Mouse (Mus musculus) ES-E14 (cell line): ENCODE measurements at regions not wholly inside any gene's neighbourhood (a gene's known extent, or its start where the extent isn't known, plus 50 kb on each side); places are given as distances from the start of the nearest gene placed in this dataset.

Experiments used
- HCFC1 ChIP-seq: IDR thresholded peaks from 2 replicates; pipeline ENCODE4 v1.6.1; 2012; ENCODE audit warnings: low read length, inconsistent platforms, borderline replicate concordance; ENCODE audit not compliant: insufficient read depth
- ZNF384 ChIP-seq: IDR thresholded peaks from 2 replicates; pipeline ENCODE4 v1.6.1; 2012; ENCODE audit warnings: low read depth, low read length, inconsistent platforms

DNA sequence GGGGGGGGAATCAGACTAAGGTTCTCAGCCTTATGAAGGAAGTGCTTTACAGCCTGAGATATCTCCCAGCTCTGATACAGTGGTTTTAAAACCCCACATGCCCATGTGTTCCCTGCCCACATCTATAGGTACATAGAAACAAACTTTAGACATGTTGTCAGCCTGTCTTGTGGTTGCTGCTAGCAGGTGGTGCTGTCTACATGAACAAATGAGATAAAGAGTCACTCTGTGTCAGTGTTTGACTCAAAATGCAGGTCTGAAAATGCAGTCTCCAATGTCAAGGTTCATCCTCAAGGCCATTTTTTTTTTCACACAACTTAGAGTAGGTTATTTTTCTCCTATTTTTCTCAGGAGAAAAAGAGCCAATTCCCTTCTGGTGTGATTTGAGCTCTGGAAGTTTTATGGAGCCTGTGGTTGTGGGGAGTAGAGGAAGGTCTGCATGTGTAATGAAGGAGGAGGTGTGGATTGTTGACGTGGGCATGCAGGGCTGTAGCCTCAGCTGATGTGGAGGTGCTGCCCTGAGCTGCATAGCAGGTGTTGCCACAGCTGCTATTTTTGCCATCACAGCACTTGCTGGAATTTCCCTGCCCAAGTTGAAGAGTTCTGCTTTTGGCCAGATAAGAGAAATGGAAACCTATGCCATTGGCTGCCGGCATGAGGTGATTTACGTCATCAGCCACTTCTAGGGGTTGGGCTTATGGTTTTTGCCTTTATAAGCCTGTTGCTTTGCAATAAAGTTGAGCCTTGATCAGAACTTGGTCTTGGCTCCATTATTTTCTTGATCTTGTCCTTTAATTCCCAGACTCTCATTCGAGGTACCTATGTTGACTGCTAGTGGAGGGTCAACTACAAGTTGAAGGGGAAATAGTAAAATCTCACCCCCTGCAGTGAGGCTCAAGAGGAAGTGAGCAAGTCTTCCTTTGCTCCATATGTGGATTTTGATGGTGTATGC lies 486.5 kb upstream of the Adamts16 start:
- TF ChIP-seq ZNF384: no peak
- no peak for TF ChIP-seq HCFC1
